Mouse (Mus musculus) cerebellum, adult 2 months (tissue): ENCODE data around the gene Sh3glb2.

Experiments used
- CTCF ChIP-seq: fragments of 200-500 bp; IDR thresholded peaks from 2 replicates; pipeline ENCODE4 v1.5.1; 2011; ENCODE audit warnings: low read depth, mild to moderate bottlenecking, control low read depth, low read length, moderate library complexity, borderline replicate concordance; ENCODE audit not compliant: insufficient read depth
- POLR2A ChIP-seq: fragments of 200-500 bp; IDR thresholded peaks from 2 replicates; pipeline ENCODE4 v1.6.1; 2011; ENCODE audit warnings: low read length, control low read depth, borderline replicate concordance; ENCODE audit not compliant: insufficient read depth

DNA sequence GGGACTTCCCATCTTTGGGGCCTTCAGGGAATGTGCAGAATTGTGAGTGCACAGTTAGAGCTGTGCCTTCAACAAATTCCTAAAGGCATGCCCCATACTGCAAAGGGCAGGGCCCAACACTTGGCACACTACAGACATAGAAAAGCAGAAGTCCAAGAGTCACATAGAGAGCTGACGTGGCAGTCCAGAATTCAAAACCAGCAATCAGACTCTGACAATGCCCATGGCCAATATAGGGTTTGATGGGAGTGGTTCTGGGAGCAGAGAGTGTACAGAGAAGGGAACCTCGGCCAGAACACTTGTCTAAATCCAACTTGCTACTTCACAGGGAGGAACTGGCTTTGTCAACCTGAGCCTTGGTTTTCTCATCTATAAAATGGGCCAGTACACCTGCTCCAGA lies 48.1 kb upstream of the Sh3glb2 start:
- TF ChIP-seq CTCF (no peak), POLR2A (no peak)
